Mouse (Mus musculus): ENCODE results near the gene Tdg.

DNA sequence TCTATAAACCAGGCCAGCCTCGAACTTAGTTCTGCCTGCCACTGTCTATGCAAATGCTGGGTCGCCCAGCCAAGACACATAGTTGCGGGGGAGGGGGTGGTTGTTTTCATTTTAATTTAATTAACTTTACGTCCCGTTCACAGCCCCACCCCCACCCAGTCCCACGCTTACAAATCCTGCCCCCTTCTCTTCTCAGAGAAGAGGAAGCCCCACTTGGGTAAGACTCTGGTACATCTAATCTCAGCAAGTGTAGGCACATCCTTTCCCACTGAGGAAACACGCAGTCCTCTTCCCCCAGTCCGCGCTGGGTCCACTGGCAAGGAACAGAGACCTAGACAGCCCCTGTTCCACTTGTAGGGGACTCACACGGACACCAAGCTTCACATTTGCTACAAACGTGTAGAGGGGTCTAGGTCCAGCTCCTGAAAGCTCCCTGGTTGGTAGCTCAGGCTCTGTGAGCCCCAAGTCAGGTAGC, 480 bp upstream of the Tdg start:
- TF ChIP-seq POLR2A (IDR thresholded peaks at IDR 0.05; ENCODE audit: insufficient read depth, low read depth, low read length) (no peak), CTCF (IDR thresholded peaks at IDR 0.05; ENCODE audit: insufficient read depth, low read depth, low read length) (no peak)
